Mouse (Mus musculus): ENCODE results near the gene Rps26. TPM values are rescaled to one million over a fixed set of nuclear protein-coding genes. Genes with fewer than 3 reads are reported as not detected.

Gene Rps26
- polyA plus RNA-seq, 1 experiment = 530 TPM

GRCm38 (mm10) chr10:128663441-128664220, 37.1 kb upstream of the Rps26 start:
- WGBS = 46% methylated on average over 5 of the region's 5 CpGs
- Histone ChIP-seq H3K4me3 (replicated peaks; ENCODE audit: extremely low read depth, low read depth, low read length) (no peak overlapping the region), H3K4me1 (ENCODE audit: control insufficient read depth, insufficient read depth, low read length) (no peaks in the 10 kb centered on the region)
- no peak for TF ChIP-seq POLR2A (IDR thresholded peaks at IDR 0.05; ENCODE audit: borderline replicate concordance, extremely low read depth, low read depth, low read length)
- TF ChIP-seq CTCF (IDR thresholded peaks at IDR 0.05; ENCODE audit: insufficient read depth, low read length) = no peak
- DNase-seq = no peak

- no peak overlapping the region for H3K4me3 ChIP-seq (replicated peaks; ENCODE audit: extremely low read depth, low read depth, low read length)
- H3K4me1 ChIP-seq (ENCODE audit: control insufficient read depth, insufficient read depth, low read length) = no peaks in the 10 kb centered on the region
- no peak for TF ChIP-seq POLR2A (IDR thresholded peaks at IDR 0.05; ENCODE audit: borderline replicate concordance, extremely low read depth, low read depth, low read length)
- TF ChIP-seq CTCF (IDR thresholded peaks at IDR 0.05; ENCODE audit: insufficient read depth, low read length) = no peak
- no peak for DNase-seq
These were observed 35.9 kb upstream of the Rps26 start for GRCm38 (mm10) chr10:128662465-128662864.

- TF ChIP-seq CTCF (IDR thresholded peaks at IDR 0.05; ENCODE audit: insufficient read depth, low read length) (no peak), POLR2A (IDR thresholded peaks at IDR 0.05; ENCODE audit: borderline replicate concordance, extremely low read depth, low read depth, low read length) (no peak)
- no peak overlapping the region for H3K4me3 ChIP-seq (replicated peaks; ENCODE audit: extremely low read depth, low read depth, low read length)
- H3K4me1 ChIP-seq (ENCODE audit: control insufficient read depth, insufficient read depth, low read length) = no peaks in the 10 kb centered on the region
- WGBS = 55% methylated on average over 9 of the region's 9 CpGs
- no peak for DNase-seq
These were observed 32.9 kb upstream of the Rps26 start for GRCm38 (mm10) chr10:128659490-128659889.

- WGBS = 53% methylated on average over 9 of the region's 9 CpGs
- TF ChIP-seq POLR2A (IDR thresholded peaks at IDR 0.05; ENCODE audit: borderline replicate concordance, extremely low read depth, low read depth, low read length) (no peak), CTCF (IDR thresholded peaks at IDR 0.05; ENCODE audit: insufficient read depth, low read length) (no peak)
- H3K4me1 ChIP-seq (ENCODE audit: control insufficient read depth, insufficient read depth, low read length) = no peaks in the 10 kb centered on the region
- H3K4me3 ChIP-seq (replicated peaks; ENCODE audit: extremely low read depth, low read depth, low read length) = no peak overlapping the region
- no peak for DNase-seq
These were observed 31.3 kb upstream of the Rps26 start for GRCm38 (mm10) chr10:128657844-128658243.

GRCm38 (mm10) chr10:128656731-128657130, 30.2 kb upstream of the Rps26 start:
- no peak for TF ChIP-seq CTCF (IDR thresholded peaks at IDR 0.05; ENCODE audit: insufficient read depth, low read length)
- TF ChIP-seq POLR2A (IDR thresholded peaks at IDR 0.05; ENCODE audit: borderline replicate concordance, extremely low read depth, low read depth, low read length) = no peak
- no peak for DNase-seq
- Histone ChIP-seq H3K4me3 (replicated peaks; ENCODE audit: extremely low read depth, low read depth, low read length) (no peak overlapping the region), H3K4me1 (ENCODE audit: control insufficient read depth, insufficient read depth, low read length) (no peaks in the 10 kb centered on the region)
- 72% methylated on average over 1 of the region's 1 CpGs for WGBS

- 64% methylated on average over 3 of the region's 3 CpGs for WGBS
- Histone ChIP-seq H3K4me1 (ENCODE audit: control insufficient read depth, insufficient read depth, low read length) (no peaks in the 10 kb centered on the region), H3K4me3 (replicated peaks; ENCODE audit: extremely low read depth, low read depth, low read length) (no peak overlapping the region)
- TF ChIP-seq CTCF (IDR thresholded peaks at IDR 0.05; ENCODE audit: insufficient read depth, low read length) (no peak), POLR2A (IDR thresholded peaks at IDR 0.05; ENCODE audit: borderline replicate concordance, extremely low read depth, low read depth, low read length) (no peak)
- no peak for DNase-seq
These were observed 28.7 kb upstream of the Rps26 start for GRCm38 (mm10) chr10:128655254-128655653.

- WGBS = 63% methylated on average over 4 of the region's 4 CpGs
- TF ChIP-seq CTCF (IDR thresholded peaks at IDR 0.05; ENCODE audit: insufficient read depth, low read length) (no peak), POLR2A (IDR thresholded peaks at IDR 0.05; ENCODE audit: borderline replicate concordance, extremely low read depth, low read depth, low read length) (no peak)
- H3K4me3 ChIP-seq (replicated peaks; ENCODE audit: extremely low read depth, low read depth, low read length) = no peak overlapping the region
These were observed 27.3 kb upstream of the Rps26 start for GRCm38 (mm10) chr10:128653866-128654265.

GRCm38 (mm10) chr10:128646139-128647089, 19.9 kb upstream of the Rps26 start:
- TF ChIP-seq CTCF (IDR thresholded peaks at IDR 0.05; ENCODE audit: insufficient read depth, low read length) (no peak), POLR2A (IDR thresholded peaks at IDR 0.05; ENCODE audit: borderline replicate concordance, extremely low read depth, low read depth, low read length) (no peak)
- Histone ChIP-seq H3K4me1 (ENCODE audit: control insufficient read depth, insufficient read depth, low read length) (no peaks in the 10 kb centered on the region), H3K4me3 (replicated peaks; ENCODE audit: extremely low read depth, low read depth, low read length) (peak overlapping the region; percentile 19)
- WGBS = 13% methylated on average over 12 of the region's 13 CpGs
- DNase-seq = no peak

More at GRCm38 (mm10) chr10:128653866-128654265, 27.3 kb upstream of the Rps26 start:
- DNase-seq = no peak
- no peaks in the 10 kb centered on the region for H3K4me1 ChIP-seq (ENCODE audit: control insufficient read depth, insufficient read depth, low read length)

All from lung, adult 2 months (tissue).